Mouse (Mus musculus): ENCODE results near the gene Cd300lg. TPM values are rescaled to one million over a fixed set of nuclear protein-coding genes. Genes with fewer than 3 reads are reported as not detected.

Gene Cd300lg
- total RNA-seq, 2 experiments from 2014 or later: not detected

GRCm38 (mm10) chr11:102024875-102025274 lies 16.4 kb upstream of the Cd300lg start:
- DNase-seq (ENCODE audit: low spot score in 2 of 2): no peak
- intact Hi-C loops (cut with DNase I): no loop called here

DNA sequence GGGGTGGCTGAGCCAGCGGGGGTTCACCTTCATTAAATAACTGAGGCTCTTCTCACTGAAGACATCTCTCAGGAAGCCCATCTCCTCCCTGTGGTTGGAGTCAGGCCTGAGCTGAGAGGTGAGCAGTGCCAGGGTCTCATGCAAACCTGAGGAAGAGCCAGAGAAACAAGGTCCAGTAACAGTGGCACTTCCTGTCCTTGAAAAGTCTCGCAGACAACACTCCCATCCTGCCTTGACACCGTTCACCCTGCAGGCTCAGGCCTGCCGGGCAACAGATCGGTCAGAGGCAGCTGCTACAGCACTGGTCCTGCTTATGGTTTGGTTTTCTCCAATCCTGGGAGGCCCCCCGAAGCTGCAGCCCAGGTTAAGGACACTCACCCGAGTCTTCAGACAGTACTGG lies 16.0 kb upstream of the Cd300lg start:
- DNase-seq (ENCODE audit: low spot score in 2 of 2): no peak
- intact Hi-C loops (cut with DNase I): no loop called here

DNA sequence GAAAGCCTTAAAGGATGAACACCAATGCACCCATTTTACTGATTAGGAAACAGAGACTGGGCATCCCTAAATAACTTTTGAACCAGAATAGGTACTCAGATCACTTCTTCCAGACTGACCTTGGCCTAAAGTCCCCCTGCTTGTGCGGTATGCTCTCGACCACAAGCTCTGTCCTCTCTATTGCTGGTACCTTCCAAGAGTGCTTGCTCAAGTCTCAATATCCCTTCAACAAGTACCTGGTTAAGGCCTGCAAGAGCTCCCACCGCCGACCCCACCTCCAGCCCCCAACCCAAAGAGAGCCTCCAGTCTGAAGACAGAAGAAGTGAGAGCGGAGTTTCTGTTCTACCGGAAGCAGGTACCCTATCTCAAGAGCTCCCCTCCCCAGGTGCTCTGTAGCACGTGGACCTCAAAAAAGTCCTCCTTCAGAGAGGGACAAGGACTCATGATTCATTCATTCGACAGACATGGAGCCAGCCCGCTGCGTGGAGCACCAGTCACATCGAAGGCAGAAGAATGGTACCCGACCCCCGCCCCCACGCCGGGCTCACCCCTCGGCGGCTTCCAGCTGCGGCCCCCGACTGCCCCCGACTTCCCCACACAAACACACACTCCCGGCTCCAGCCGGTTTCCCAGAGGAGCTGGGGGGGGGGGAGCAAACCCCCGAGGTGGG lies 15.2 kb upstream of the Cd300lg start:
- intact Hi-C loops (cut with DNase I): loop anchor here (2.0 kb wide), 3 partner anchors 33 to 63 kb away; partner anchors contain the start of genes Cfap97d1 and Mpp2
- DNase-seq (ENCODE audit: low spot score in 2 of 2): peak in 1 of 2 experiments; percentile 49

- intact Hi-C loops (cut with DNase I): loop anchor here (2.0 kb wide), 3 partner anchors 34 to 62 kb away; partner anchors contain the start of genes Cfap97d1 and Mpp2
- DNase-seq (ENCODE audit: low spot score in 2 of 2): peak; percentile 63 to 69
Measured at GRCm38 (mm10) chr11:102026694-102027360, 14.5 kb upstream of the Cd300lg start.

DNA sequence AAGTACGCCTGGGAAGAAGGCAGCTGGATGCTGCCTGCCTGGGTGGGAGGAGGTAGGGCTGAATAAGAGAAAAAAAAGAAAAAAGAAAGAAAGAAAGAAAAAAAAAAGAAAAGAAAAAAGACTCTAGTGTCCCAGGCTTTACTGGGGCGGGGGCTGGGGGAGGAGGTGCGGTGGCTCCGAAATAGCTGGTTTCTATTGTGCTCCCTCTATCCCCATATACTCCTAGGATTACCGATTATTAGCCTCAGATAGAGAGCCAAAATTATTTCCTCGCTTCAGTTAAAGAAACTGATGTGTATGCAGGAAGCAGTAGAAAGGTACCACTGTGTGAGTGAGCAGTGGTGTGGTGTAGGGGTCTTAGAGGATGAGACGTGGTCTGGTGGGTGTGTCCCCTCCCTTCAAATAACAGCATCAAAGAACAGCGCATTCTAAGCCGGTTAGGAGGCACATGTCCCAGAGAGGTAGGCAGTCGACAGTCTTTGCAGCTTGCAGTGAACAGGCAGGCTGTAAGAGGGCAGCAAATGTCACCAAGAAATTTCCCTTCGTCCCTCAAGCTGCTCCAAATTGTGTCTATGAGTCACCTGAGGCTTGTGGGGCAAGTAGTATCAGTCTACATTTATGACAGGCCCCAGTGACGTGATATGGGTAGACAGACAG lies 13.8 kb upstream of the Cd300lg start:
- DNase-seq (ENCODE audit: low spot score in 2 of 2): no peak
- intact Hi-C loops (cut with DNase I): loop anchor here (2.0 kb wide), 3 partner anchors 35 to 61 kb away; partner anchors contain the start of genes Cfap97d1 and Mpp2

- no peak for DNase-seq (ENCODE audit: low spot score in 2 of 2)
- intact Hi-C loops (cut with DNase I): no loop called here
Measured at GRCm38 (mm10) chr11:102028087-102028816, 13.1 kb upstream of the Cd300lg start, which contains the start of gene Mpp3. Mpp3 (minus strand) TSS chr11:102028461.

DNA sequence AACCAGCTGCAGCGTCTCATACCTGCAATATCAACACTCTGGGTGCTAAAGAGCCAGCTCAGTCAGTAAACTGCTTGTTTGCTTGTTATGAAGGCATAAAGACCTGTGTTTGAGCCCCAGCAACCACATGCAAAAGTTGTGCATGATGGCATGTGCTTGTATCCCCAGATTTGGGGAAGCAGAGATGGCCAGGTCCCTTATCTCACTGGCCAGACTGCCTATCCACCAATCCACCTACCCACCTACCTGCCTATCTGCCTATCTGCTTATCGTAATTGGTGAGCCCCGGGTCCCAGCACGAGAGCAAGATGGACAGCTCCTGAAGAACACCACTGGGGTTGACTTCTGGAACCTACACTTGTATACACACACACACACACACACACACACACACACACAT lies 12.0 kb upstream of the Cd300lg start:
- no peak for DNase-seq (ENCODE audit: low spot score in 2 of 2)
- intact Hi-C loops (cut with DNase I): no loop called here

DNA sequence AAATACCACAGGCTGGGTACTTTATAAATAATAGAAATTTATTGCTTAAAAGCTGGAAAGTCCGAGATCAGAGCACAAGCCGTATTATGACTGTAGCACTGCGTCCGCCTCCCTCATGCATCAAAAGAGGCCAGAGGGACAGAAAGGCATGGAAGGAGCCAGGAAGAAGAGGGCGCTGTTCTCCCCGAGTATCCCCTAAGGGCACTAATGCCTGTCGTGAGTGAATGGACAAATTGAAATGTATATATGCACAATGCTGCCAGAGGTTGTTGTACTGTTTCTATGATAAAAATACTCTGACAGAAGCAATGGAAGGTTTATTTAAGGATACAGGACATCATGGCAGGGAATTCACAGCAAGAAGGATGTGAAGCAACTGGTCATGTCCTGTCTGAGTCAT lies 11.3 kb upstream of the Cd300lg start:
- DNase-seq (ENCODE audit: low spot score in 2 of 2): no peak
- intact Hi-C loops (cut with DNase I): no loop called here

DNA sequence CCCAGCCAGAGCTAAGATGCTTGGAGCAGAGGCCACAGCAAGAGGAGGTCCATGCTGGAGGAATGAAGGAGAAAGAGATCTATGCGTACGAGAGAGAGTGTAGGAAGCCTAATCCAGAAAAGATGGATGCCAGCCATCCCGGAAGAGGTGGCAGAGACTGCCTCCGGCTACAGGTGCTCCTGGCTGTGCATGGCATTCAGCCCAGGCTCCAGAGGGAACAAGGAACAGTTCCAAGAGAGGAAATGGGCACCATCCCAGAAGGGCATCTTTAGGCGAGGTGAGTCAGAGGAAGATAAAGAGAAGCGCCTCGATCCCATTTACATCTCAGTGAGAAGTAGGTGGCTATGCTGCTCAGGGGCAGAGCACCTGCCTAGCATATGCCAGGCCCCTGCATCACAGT lies 10.2 kb upstream of the Cd300lg start:
- peak in 1 of 2 experiments; percentile 77 for DNase-seq (ENCODE audit: low spot score in 2 of 2)
- intact Hi-C loops (cut with DNase I): no loop called here

GRCm38 (mm10) chr11:102033055-102033591 lies 8.2 kb upstream of the Cd300lg start:
- intact Hi-C loops (cut with DNase I): no loop called here
- DNase-seq (ENCODE audit: low spot score in 2 of 2): no peak

DNA sequence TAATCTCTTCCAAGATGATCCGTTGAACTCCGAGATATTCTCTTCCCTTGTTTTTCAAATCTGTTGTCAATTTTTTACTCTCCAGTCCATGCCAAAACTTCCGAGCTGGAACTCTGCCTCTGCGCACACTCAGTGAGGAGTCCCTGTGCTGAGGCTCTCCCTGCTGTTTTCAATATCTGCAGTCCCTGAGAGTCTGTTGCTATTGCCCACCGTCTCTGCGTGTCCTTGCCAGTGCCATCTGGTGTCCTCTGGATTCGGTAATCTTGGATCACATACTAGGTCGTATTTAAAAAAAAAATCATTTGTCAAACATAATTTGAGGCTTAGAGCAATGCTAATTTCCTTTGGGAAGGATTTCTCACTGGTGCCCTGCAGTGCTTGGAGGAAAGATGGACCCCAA lies 6.4 kb upstream of the Cd300lg start:
- no peak for DNase-seq (ENCODE audit: low spot score in 2 of 2)
- intact Hi-C loops (cut with DNase I): no loop called here

DNA sequence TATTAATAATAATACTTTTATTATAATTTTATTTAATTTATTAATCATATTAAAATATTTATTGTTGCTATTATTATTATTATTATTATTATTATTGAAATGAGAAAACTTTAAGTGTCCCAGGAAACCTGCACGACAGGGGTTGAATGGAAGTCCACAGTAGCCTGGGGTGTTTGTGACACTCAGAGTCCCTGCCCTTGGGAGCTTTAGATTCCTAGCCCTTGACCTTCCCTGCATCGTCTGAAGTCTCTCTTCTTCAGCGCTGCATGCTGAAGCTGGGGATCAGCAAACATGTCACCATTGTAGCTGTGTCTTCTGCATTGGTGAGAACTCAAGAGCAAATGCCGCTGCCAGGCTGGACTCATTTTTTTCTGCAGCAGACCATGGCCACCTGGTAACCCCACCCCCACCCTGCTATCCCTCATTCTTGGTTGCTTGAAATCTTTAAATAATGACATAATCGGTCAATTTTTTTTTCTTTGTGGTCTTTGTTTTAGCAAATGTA lies 5.8 kb upstream of the Cd300lg start:
- no peak for DNase-seq (ENCODE audit: low spot score in 2 of 2)
- intact Hi-C loops (cut with DNase I): no loop called here

DNA sequence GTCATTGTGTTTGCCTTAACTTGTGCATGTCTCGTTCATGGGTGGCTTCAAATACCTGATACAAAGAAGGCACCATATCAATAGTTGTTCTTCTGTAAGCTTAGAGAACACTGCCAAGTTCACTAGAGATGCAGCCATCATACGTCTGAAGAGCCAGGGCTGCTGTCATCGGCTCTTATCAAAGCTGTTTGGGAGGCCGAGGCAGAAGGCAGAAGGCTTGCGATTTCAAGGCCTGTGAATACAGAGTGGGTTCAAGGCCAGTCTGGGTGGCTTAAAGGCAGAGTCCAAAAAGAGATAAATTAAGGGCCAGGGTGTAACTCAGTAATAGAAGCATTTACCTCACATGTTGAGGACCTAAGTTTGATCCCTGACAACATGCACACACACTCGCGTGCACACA lies 5.0 kb upstream of the Cd300lg start:
- intact Hi-C loops (cut with DNase I): no loop called here
- no peak for DNase-seq (ENCODE audit: low spot score in 2 of 2)

DNA sequence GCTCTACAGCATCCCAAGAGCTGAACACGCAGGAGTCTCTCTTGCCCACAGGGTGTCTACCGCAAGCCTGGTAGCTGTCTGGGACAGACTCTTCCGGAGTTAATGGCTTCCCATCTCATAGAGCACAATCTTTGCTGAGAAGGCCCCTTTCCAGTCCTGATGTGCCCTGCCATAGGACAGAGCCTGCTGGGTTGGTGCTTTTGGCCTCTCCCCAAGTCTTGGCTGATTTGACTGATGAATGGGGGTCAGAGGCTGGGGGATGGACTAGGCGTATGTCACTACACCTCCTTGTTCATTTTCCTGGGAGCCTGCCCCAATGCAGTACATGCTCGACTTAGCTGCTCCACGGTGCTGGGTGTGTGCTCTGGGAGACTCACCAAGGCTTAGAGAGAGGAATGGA lies 3.5 kb upstream of the Cd300lg start:
- DNase-seq (ENCODE audit: low spot score in 2 of 2): no peak
- intact Hi-C loops (cut with DNase I): no loop called here

DNA sequence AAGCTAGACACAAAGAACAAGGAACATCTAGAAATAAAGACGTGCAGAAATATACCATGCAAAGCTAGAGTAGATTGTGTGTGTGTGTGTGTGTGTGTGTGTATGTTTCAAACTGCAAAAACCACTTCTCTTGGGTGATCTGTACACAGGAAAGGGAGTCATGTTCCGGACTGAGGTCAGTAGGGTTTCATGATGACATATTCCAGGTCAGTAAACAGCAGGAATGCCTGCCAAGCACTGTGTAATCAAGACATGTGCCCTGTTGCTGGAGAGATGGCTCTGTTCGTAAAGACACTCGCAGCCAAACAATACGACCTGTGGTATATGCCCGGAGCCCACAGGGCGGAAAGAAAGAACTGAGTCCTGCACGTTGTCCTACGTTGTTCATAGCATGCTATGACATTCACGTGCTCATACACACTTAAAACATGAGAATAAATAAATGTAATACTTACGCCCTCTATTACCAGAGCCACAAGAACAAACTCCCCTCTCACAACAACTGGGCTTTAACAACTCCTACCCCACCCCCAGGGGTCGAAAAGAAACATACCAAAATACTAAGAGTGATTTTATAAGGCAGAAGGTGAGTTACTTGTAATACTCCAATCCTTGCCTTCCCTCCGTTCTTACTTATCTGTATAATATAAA lies 1.7 kb upstream of the Cd300lg start:
- no peak for DNase-seq (ENCODE audit: low spot score in 2 of 2)

DNA sequence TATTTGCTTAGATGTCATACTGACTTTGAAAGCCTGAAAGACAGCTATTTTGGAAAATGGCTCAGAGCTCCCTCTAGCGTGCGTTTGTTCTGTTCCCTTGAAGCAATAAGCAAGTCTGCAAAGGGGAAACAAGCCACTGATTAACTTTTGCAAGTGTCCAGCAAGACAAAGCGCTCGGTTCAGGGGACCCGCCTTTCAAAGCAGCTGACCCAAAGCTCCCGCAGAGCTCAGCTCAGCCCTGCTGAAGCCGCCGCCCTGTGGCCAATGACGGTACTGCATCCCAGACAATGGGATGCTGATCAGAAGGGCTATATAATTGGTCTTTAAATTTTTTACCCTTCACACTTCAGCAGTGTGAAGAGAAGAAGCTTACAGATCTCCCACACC lies 1.2 kb upstream of the Cd300lg start:
- intact Hi-C loops (cut with DNase I): loop anchor here (1.0 to 5.0 kb wide), 2 partner anchors 54 to 118 kb away; no protein-coding TSS in a partner anchor
- DNase-seq (ENCODE audit: low spot score in 2 of 2): peak; percentile 63 to 67

More for the DNA sequence above, 1.7 kb upstream of the Cd300lg start:
- intact Hi-C loops (cut with DNase I): loop anchor here (1.0 to 5.0 kb wide), 2 partner anchors 53 to 117 kb away; no protein-coding TSS in a partner anchor

GRCm38 (mm10) chr11:102040646-102041045 lies 663 bp upstream of the Cd300lg start:
- intact Hi-C loops (cut with DNase I): loop anchor here (1.0 to 5.0 kb wide), 2 partner anchors 54 to 118 kb away; no protein-coding TSS in a partner anchor
- DNase-seq (ENCODE audit: low spot score in 2 of 2): no peak

DNA sequence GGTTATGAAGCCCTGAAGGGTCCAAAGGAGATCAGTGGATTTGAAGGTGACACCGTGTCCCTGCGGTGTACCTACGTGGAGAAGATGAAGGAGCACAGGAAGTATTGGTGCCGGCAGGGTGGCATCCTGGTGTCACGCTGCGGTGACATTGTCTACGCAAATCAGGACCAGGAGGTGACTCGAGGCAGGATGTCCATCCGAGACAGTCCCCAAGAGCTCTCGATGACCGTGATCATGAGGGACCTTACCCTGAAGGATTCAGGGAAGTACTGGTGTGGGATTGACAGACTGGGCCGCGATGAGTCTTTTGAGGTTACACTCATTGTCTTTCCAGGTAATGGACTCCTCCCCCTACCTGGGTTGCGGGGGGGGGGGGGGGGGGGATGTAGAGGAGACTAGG lies 1.7 kb downstream of the Cd300lg start:
- DNase-seq (ENCODE audit: low spot score in 2 of 2): no peak
- intact Hi-C loops (cut with DNase I): loop anchor here (5.0 kb wide), 1 partner anchor 121 kb away; no protein-coding TSS in a partner anchor

GRCm38 (mm10) chr11:102043381-102043780 lies 2.1 kb downstream of the Cd300lg start:
- no peak for DNase-seq (ENCODE audit: low spot score in 2 of 2)
- intact Hi-C loops (cut with DNase I): loop anchor here (5.0 kb wide), 1 partner anchor 121 kb away; no protein-coding TSS in a partner anchor

All from left cerebral cortex, postnatal 25 days (tissue).